Mouse (Mus musculus): Measurements from ENCODE around the gene Smco1.

- TF ChIP-seq CTCF (IDR thresholded peaks at IDR 0.05; ENCODE audit: extremely low read depth, insufficient read length, insufficient replicate concordance, low read depth, low read length) (no peak), POLR2A (IDR thresholded peaks at IDR 0.05; ENCODE audit: low read depth, low read length) (no peak)
Observed at GRCm38 (mm10) chr16:32239428-32240312, 31.6 kb upstream of the Smco1 start.
